Mouse (Mus musculus) gonadal fat pad, adult 2 months (tissue): Measurements from ENCODE around the gene Snd1. TPM values are rescaled to one million over a fixed set of nuclear protein-coding genes. Genes with fewer than 3 reads are reported as not detected.
"Not testable (repeated sequence)": the region's sequence is repeated elsewhere in the genome, so short reads cannot be mapped to it uniquely, and the experiment has no call there.

Experiments
- DNase-seq: peaks from one replicate; pipeline ENCODE4 v3.0.0-alpha.2; 2012; ENCODE audit warnings: low read depth
- polyA plus RNA-seq: library from polyadenylated mRNA; depleted of rRNA; stranded (reverse); fragments of >200 nt; gene quantifications from 2 replicates; pipeline ENCODE4 v1.2.3, GENCODE M21; 2012

Snd1 gene
- polyA plus RNA-seq, 1 experiment = 120 TPM

DNA sequence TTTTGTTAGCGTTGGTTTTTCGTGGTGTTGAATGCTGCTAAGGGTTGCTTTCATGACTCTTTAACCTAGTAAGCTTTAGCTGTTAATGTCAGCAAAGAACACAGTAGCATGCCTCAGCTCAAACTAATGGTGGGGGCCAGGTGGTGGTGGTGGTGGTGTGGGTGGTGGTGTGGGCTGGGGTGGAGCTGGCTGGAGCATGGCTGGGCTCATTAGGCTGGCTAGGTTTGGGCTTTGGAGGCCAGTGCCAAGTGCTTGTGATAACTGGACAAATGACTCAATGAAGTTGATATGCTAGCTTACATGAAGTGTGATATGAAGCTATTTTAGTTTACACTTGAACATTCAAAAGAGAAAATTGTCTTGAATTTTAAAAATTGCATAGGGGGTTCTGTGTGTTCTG, 11.1 kb downstream of the Snd1 start:
- DNase-seq = no peak

DNA sequence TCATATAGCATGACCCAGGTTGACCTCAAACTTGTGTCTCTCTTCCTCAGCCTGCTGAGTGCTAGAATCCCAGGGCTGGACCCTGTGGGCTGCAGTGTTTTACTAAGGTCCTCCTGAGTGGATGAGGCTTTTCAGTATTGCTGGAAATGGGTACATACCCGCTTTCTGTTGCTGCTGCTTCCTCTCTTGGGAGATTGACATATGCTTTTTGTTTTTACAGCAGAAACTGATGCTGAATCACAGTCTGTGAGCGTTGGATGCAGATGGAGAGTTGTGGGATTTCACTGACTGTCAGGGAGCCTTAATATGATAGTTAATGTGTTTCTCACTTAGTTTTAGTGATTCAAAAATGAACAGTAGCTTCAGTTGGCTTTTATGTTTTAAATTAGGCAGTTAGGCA, 11.5 kb downstream of the Snd1 start:
- no peak for DNase-seq

- no peak for DNase-seq
Observed at GRCm38 (mm10) chr6:28486905-28487304, 12.0 kb downstream of the Snd1 start.

GRCm38 (mm10) chr6:28488204-28488851, 13.4 kb downstream of the Snd1 start:
- no peak for DNase-seq

GRCm38 (mm10) chr6:28490612-28491011, 15.7 kb downstream of the Snd1 start:
- DNase-seq = no peak

DNA sequence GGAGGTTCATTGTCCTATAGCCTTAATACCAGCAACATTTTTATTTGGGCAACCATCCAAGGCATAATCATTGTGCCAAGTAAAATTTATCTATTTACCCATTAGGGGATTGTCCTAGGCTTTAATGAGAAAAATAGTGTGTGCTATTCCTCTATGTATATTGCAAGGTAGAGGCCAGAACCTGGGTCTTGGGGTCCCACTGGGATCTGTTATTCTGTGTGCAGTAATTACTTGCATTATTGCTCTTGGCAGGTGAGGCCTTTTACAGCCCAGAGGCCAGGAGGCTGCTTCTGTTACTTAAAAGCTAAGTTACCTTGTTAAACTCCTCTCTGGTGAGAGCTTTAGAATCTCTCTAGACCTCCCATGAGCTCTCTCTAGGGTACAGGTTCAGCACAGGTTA, 16.3 kb downstream of the Snd1 start:
- no peak for DNase-seq

DNA sequence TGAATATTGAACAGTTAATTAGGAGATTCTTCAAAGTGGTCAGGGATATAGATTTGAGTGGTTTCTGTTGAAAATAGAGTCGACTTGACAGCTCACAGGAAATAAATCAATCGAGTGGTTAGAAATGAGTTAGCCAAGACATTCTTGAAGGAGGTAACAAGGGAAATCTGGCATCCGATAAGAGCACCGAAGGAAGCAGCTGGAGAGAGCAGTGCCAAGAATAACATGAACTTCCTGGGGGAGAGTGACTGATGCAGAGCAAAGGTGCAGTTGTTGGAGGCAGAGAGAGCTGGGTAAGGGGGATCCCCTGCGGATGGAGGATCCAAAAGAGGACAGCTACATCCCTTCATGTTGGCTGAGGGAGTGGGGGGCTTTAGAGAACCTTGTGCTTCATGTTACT, 22.9 kb downstream of the Snd1 start:
- DNase-seq = no peak

DNA sequence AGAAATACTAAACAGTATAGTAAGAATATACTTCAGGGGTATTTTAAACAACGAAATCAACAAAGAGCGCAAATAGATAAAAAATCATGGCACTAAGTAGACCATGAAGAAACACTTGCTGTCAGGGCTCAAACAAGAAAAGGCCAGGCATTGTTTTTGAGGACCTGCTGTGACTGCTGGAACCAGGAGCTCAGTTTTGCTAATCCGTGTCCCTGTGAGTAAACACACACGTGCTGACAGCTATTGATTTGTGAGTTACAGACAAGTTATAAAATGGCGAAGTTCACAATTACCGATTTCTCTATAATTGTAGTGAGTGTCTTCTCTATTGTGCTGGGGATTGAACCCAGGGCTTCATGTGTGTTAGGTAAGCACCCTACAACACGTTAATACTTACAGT, 27.6 kb downstream of the Snd1 start:
- no peak for DNase-seq

DNA sequence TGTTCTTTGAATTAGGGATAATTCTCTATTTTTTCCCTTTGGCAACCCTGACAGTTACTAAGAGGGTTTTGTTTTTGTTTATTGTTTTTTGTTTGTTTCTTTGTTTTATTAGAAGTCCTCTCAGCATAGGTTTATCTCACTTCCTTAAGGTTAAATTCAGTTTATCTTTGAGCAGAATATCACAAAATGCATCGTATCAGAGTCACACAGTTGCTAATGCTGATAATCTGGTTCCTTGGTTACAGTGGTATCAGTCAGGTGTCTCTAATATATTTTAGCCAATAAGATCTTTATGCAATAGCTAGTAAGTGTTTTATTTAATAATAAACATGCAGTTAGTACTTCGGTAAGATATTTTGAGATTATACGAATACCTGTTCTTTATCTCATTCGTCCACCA, 28.2 kb downstream of the Snd1 start:
- no peak for DNase-seq

- DNase-seq = no peak
Observed at GRCm38 (mm10) chr6:28504611-28505010, 29.7 kb downstream of the Snd1 start.

DNA sequence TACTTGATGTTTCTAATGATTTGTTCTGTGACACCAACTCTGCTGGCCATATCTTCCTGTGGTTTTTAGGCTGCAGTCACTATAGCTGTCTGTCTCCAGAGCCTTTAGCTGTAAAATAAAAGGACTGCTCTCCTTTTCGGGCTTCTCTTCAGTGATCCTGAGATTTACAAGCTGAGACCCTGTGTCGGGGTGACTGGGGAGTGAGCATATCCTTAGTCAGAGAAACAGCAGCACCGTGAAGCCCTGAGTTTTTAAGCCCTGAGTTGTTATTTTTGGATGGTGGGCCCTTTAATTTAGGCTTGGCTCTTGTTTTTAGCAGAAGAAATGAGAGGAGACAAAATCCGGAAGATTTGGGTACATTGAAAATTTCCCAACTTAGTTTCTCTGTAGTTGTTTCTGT, 32.8 kb downstream of the Snd1 start:
- no peak for DNase-seq

GRCm38 (mm10) chr6:28514195-28514594, 39.3 kb downstream of the Snd1 start:
- no peak for DNase-seq

- no peak for DNase-seq
Observed at GRCm38 (mm10) chr6:28514830-28515350, 40.0 kb downstream of the Snd1 start.

DNA sequence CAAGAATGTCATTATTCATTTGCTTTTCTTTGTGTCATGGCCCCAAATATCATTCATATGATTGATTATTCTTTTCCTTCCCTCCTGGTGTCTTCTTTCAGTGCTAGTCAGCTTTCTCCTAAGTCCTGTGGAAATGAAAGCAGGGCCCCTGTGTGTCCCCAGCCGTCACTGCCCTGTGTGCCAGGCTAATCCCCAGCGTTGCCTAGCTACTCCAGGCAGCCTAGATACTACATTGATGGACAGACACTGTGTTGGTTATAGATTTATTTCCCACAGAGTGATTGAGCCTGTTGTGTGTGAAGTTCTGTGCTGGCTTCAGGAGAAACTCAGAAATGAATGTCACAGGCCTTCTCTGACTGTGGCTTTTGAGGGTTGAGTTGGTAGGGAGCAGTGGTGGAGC, 41.7 kb downstream of the Snd1 start:
- DNase-seq = no peak

- DNase-seq = no peak
Observed at GRCm38 (mm10) chr6:28517050-28517449, 42.1 kb downstream of the Snd1 start.

DNA sequence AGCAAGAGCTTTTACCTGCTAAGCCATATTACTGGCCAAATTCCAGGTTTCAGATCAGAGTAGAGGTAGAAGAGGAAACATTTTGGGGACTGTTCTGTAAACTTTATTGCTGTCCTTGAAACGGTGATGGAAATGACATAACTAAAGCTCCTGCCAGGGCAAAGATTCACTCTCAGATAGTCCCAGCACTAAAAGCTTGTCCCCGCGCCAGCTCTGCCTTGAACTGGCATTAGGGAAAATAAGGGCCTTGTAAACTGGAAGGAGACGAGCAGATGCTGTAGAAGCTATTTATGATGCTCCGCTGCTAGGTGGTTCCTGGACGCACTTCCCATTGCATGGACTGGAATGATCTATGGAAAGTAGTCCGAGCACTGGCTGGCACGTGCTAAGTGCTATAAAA, 44.5 kb downstream of the Snd1 start:
- no peak for DNase-seq

- DNase-seq = not testable (repeated sequence)
Observed at GRCm38 (mm10) chr6:28520787-28521186, 45.8 kb downstream of the Snd1 start.

- DNase-seq = no peak
Observed at GRCm38 (mm10) chr6:28521416-28521815, 46.5 kb downstream of the Snd1 start.

GRCm38 (mm10) chr6:28525589-28525988, 50.6 kb downstream of the Snd1 start:
- no peak for DNase-seq

- no peak for DNase-seq
Observed at GRCm38 (mm10) chr6:28527459-28527858, 52.5 kb downstream of the Snd1 start.

- DNase-seq = no peak
Observed at GRCm38 (mm10) chr6:28528208-28528607, 53.3 kb downstream of the Snd1 start.

GRCm38 (mm10) chr6:28536464-28536863, 61.5 kb downstream of the Snd1 start:
- DNase-seq = no peak

- DNase-seq = no peak
Observed at GRCm38 (mm10) chr6:28537851-28538527, 63.0 kb downstream of the Snd1 start.

DNA sequence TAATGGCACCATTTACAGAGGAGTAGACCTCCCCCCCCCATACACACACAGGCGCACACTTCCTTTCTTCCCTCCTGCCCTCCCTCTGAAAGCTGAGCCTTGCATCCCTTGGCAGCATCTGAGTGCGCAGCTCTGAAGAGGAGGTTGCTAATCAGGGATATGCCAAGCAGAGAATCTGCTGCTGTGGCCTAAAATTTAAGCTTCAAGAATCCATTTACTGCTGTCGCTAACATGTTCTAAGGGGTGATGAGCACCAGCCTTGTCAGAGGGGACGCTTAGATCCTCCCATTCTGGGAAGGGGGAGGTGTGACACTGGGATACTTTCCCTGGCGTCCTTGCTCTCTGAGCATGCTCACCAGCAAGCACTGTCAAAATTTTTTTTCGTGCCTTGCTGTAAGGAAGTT, 67.4 kb downstream of the Snd1 start:
- DNase-seq = no peak
